Mouse (Mus musculus): Measurements from ENCODE around the gene Col23a1. TPM values are rescaled to one million over a fixed set of nuclear protein-coding genes. Genes with fewer than 3 reads are reported as not detected.

Col23a1 gene
- polyA plus RNA-seq, 1 experiment from 2014 or later = 6.1 TPM

- WGBS = 57% methylated on average over 8 of the region's 8 CpGs
- H3K9me3 ChIP-seq = no peaks in the 10 kb centered on the region; the same call in 1 of the 2 replicates
- peak overlapping the region; percentile 72 for H3K27ac ChIP-seq
- no peaks in the 10 kb centered on the region for H3K27me3 ChIP-seq (ENCODE audit: poor library complexity, severe bottlenecking)
- peaks cover 39% of the 10 kb centered on the region for H3K4me1 ChIP-seq
- H3K4me3 ChIP-seq = no peak overlapping the region
- no peaks in the 10 kb centered on the region for H3K36me3 ChIP-seq (replicated peaks)
- DNase-seq (ENCODE audit: extremely low spot score, low spot score) = no peak
Measured at GRCm38 (mm10) chr11:51485051-51485521, 195.4 kb downstream of the Col23a1 start.

GRCm38 (mm10) chr11:51485775-51486464 lies 196.2 kb downstream of the Col23a1 start:
- Histone ChIP-seq H3K27me3 (ENCODE audit: poor library complexity, severe bottlenecking) (no peaks in the 10 kb centered on the region), H3K36me3 (replicated peaks) (no peaks in the 10 kb centered on the region), H3K9me3 (no peaks in the 10 kb centered on the region; the same call in 1 of the 2 replicates), H3K27ac (peak overlapping the region; percentile 72), H3K4me1 (peaks cover 39% of the 10 kb centered on the region), H3K4me3 (no peak overlapping the region)
- 72% methylated on average over 10 of the region's 10 CpGs for WGBS
- no peak for DNase-seq (ENCODE audit: extremely low spot score, low spot score)

DNA sequence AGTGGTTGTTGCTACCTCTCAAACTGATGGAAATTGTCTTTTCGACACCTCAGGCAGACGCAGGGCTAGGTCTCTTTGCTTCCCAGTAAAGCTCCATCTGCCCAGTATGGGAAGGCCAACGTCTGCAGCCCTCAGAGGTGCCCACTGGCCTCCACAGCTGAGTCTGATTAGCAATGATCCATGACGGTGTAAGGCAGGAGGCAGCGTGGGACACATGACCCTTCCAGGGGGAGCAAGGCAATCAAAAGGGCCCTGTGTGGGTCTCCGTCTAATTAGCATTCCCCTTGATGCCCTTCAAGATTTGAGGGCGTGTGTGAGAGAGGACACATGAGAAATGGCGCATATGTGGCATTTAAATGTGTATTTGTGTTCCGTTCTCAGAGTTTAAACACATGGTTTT lies 199.1 kb downstream of the Col23a1 start:
- Histone ChIP-seq H3K4me3 (no peak overlapping the region), H3K27ac (peak overlapping the region; percentile 48; the same call in 1 of the 2 replicates), H3K27me3 (ENCODE audit: poor library complexity, severe bottlenecking) (no peaks in the 10 kb centered on the region), H3K36me3 (replicated peaks) (no peaks in the 10 kb centered on the region), H3K4me1 (peaks cover 39% of the 10 kb centered on the region), H3K9me3 (no peaks in the 10 kb centered on the region; the same call in 1 of the 2 replicates)
- peak; percentile 36 for DNase-seq (ENCODE audit: extremely low spot score, low spot score)
- WGBS = 58% methylated on average over 9 of the region's 9 CpGs

- H3K4me3 ChIP-seq = no peak overlapping the region
- WGBS = 81% methylated on average over 4 of the region's 4 CpGs
- H3K27ac ChIP-seq = no peak overlapping the region
- no peak for DNase-seq (ENCODE audit: extremely low spot score, low spot score)
- H3K36me3 ChIP-seq (replicated peaks) = no peaks in the 10 kb centered on the region
- no peaks in the 10 kb centered on the region for H3K27me3 ChIP-seq (ENCODE audit: poor library complexity, severe bottlenecking)
- peaks cover 7% of the 10 kb centered on the region for H3K4me1 ChIP-seq
- no peaks in the 10 kb centered on the region; the same call in 1 of the 2 replicates for H3K9me3 ChIP-seq
Measured at GRCm38 (mm10) chr11:51493421-51493820, 203.7 kb downstream of the Col23a1 start.

DNA sequence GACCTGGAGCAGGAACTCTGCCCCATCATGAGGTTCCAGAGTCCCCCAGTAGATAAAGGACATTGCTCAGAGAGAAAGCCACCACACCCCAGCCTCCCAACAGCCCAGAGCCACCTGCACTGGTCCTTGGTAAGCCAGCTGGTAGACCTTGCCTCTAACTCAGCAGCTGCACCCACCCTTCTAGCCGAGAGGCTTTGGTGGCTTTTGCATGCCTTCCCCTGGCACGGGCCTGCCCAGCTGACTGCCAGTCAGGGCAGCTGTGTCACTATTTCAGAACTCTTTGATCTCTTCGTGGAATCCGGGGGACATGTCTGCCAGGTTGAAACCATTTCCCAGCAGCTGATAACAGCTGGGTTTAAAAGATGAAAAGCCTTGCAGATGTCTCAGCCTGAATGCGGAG lies 204.5 kb downstream of the Col23a1 start:
- Histone ChIP-seq H3K9me3 (no peaks in the 10 kb centered on the region; the same call in 1 of the 2 replicates), H3K4me1 (no peaks in the 10 kb centered on the region; the same call in 1 of the 2 replicates), H3K36me3 (replicated peaks) (no peaks in the 10 kb centered on the region), H3K4me3 (no peak overlapping the region), H3K27me3 (ENCODE audit: poor library complexity, severe bottlenecking) (no peaks in the 10 kb centered on the region), H3K27ac (no peak overlapping the region)
- whole genome bisulfite sequencing = 79% methylated on average over 5 of the region's 5 CpGs
- no peak for DNase-seq (ENCODE audit: extremely low spot score, low spot score)

DNA sequence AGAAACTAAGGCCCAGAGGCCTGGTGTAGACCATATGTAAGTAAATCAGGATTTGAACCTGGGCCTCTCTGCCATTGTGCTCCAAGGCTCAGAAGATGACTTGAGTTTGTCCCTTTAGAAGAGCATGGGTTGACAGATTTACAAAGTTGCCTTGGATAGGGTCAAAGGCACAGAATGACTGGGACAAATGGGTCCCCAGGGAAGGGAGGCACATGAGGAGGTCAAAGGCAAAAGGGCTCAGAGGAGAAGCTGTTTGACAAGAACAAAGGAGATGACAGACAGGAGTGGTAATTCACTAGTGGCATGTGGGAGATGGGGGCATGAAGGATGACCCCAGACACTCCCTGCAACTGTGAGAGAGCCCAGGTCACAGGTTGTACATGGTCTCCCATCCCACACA lies 210.1 kb downstream of the Col23a1 start:
- no peaks in the 10 kb centered on the region for H3K4me1 ChIP-seq
- no peak for DNase-seq (ENCODE audit: extremely low spot score, low spot score)
- H3K27ac ChIP-seq = no peak overlapping the region
- H3K27me3 ChIP-seq (ENCODE audit: poor library complexity, severe bottlenecking) = no peaks in the 10 kb centered on the region
- H3K4me3 ChIP-seq = no peak overlapping the region
- H3K36me3 ChIP-seq (replicated peaks) = no peaks in the 10 kb centered on the region
- no peaks in the 10 kb centered on the region for H3K9me3 ChIP-seq

DNA sequence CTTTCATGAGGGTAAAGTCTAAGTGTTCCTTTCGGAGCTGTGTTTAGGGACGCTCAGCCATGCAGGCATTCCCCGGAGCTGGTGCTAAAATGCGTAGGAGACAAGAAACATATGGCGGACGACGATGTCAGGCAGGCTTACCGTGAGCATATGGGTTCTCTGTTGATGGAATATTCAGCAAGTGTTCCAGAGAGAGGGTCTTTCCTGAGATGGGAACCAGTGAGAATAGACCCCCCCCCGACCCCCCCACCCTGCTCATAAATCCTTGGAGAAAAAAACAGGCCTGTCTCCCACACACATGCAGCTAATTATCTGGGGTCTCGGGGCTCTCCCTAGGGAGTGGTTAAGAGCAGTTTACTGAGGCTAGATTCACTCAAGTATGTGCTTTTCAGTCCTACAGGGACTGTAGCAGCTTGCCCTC lies 212.7 kb downstream of the Col23a1 start:
- H3K4me3 ChIP-seq = no peak overlapping the region
- H3K27me3 ChIP-seq (ENCODE audit: poor library complexity, severe bottlenecking) = no peaks in the 10 kb centered on the region
- H3K4me1 ChIP-seq = no peaks in the 10 kb centered on the region
- no peaks in the 10 kb centered on the region for H3K9me3 ChIP-seq
- no peak for DNase-seq (ENCODE audit: extremely low spot score, low spot score)
- no peak overlapping the region for H3K27ac ChIP-seq
- WGBS = 80% methylated on average over 10 of the region's 10 CpGs
- H3K36me3 ChIP-seq (replicated peaks) = no peaks in the 10 kb centered on the region

- H3K9me3 ChIP-seq = no peaks in the 10 kb centered on the region
- peaks cover 12% of the 10 kb centered on the region for H3K4me1 ChIP-seq
- H3K4me3 ChIP-seq = no peak overlapping the region
- H3K27ac ChIP-seq = no peak overlapping the region
- DNase-seq (ENCODE audit: extremely low spot score, low spot score) = no peak
- no peaks in the 10 kb centered on the region for H3K27me3 ChIP-seq (ENCODE audit: poor library complexity, severe bottlenecking)
- H3K36me3 ChIP-seq (replicated peaks) = no peaks in the 10 kb centered on the region
- WGBS = 91% methylated on average over 3 of the region's 3 CpGs
Measured at GRCm38 (mm10) chr11:51504946-51505345, 215.2 kb downstream of the Col23a1 start.

DNA sequence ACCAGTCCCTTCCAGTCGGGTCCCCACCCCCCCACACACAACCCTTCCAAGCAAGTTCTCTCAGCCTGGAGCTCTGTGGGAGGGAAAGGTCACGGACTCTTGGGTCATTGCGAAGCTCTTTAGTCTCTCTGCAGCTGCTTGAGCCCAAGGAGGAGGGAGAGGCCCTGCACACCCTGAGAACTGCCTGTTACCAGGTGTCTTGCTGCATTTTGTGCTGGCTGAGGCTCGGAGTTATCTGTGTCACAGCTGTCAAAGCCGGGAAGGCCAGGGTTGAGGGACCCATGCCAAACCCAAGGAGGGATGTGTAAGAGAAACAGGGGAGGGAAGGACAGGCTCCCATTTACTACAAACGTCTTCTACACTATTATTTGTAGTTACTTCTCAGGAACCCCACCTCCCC lies 218.3 kb downstream of the Col23a1 start:
- no peaks in the 10 kb centered on the region for H3K27me3 ChIP-seq (ENCODE audit: poor library complexity, severe bottlenecking)
- whole genome bisulfite sequencing = 66% methylated on average over 6 of the region's 6 CpGs
- no peak for DNase-seq (ENCODE audit: extremely low spot score, low spot score)
- H3K36me3 ChIP-seq (replicated peaks) = no peaks in the 10 kb centered on the region
- no peaks in the 10 kb centered on the region for H3K9me3 ChIP-seq
- peaks cover 20% of the 10 kb centered on the region for H3K4me1 ChIP-seq
- H3K27ac ChIP-seq = no peak overlapping the region
- H3K4me3 ChIP-seq = no peak overlapping the region

DNA sequence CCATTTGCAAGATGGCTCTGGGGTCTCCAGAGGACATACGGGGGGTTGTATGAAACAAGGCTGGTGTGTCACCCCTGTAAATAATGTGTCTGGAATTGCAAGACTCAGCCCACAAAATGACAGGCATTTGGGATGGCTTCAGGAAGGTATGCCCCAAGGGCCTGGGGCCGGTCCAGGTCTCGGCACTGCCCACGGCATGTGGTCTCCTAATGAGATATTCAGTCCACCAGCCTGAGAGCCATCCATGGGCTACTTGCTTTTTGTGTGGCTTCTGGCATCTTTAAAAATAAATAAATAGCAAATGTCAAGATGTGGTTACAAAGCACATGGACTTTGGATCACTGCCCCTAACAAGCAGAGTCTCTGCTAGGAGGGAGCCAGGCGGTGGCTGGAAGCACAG lies 219.5 kb downstream of the Col23a1 start:
- Histone ChIP-seq H3K9me3 (no peaks in the 10 kb centered on the region), H3K4me1 (peaks cover 20% of the 10 kb centered on the region), H3K36me3 (replicated peaks) (no peaks in the 10 kb centered on the region), H3K27me3 (ENCODE audit: poor library complexity, severe bottlenecking) (no peaks in the 10 kb centered on the region), H3K4me3 (no peak overlapping the region), H3K27ac (no peak overlapping the region)
- 88% methylated on average over 5 of the region's 5 CpGs for WGBS
- no peak for DNase-seq (ENCODE audit: extremely low spot score, low spot score)

- Histone ChIP-seq H3K4me3 (no peak overlapping the region), H3K36me3 (replicated peaks) (no peaks in the 10 kb centered on the region), H3K27ac (no peak overlapping the region), H3K27me3 (ENCODE audit: poor library complexity, severe bottlenecking) (no peaks in the 10 kb centered on the region), H3K9me3 (no peaks in the 10 kb centered on the region), H3K4me1 (peaks cover 14% of the 10 kb centered on the region)
- DNase-seq (ENCODE audit: extremely low spot score, low spot score) = no peak
- 87% methylated on average over 6 of the region's 6 CpGs for WGBS
Measured at GRCm38 (mm10) chr11:51513019-51513418, 223.3 kb downstream of the Col23a1 start.

DNA sequence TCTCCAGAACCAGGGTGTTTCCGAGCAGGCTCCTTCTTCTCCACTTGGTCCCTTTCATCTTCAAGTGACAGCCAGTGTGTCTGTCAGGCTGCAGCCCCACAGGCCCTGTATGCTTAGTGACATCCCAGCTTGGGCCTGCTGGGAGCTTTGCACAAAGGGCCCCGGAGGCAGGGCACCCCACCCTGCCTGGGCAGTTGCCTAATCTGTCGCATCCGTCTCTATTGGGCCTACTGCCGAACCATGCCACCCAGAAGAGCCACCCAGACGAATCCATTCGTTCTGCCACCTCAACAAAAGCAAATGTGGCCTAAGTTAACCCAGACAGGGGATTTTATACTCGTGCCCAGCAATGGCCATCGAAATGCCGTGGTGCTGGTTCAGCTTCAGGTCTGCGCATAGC lies 225.6 kb downstream of the Col23a1 start:
- Histone ChIP-seq H3K9me3 (no peaks in the 10 kb centered on the region), H3K27ac (no peak overlapping the region), H3K4me3 (no peak overlapping the region), H3K36me3 (replicated peaks) (no peaks in the 10 kb centered on the region), H3K27me3 (ENCODE audit: poor library complexity, severe bottlenecking) (no peaks in the 10 kb centered on the region), H3K4me1 (0 out of 2 replicates have a peak, but pooled peaks cover 5% of the 10 kb centered on the region)
- no peak for DNase-seq (ENCODE audit: extremely low spot score, low spot score)
- WGBS = 84% methylated on average over 11 of the region's 11 CpGs

DNA sequence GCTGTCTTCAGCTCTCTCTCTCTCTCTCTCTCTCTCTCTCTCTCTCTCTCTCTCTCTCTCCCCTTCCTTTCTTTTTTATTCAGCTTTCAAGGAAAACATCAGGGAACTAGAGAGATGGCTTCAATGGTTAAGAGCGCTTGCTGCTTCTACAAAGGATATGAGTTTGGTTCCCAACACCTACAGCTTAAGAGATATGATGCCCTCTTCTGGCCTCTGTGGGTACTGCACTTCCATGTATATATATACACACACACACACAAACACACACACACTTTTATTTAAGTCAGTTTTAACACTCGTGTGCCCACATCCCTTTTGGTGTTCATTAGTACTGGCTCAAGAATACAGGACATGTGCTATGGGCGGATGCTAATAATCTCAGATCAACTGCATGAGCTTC lies 228.4 kb downstream of the Col23a1 start:
- H3K4me1 ChIP-seq = peaks cover 4% of the 10 kb centered on the region
- no peaks in the 10 kb centered on the region for H3K9me3 ChIP-seq
- no peaks in the 10 kb centered on the region for H3K27me3 ChIP-seq (ENCODE audit: poor library complexity, severe bottlenecking)
- no peaks in the 10 kb centered on the region for H3K36me3 ChIP-seq (replicated peaks)
- no peak overlapping the region for H3K27ac ChIP-seq
- no peak overlapping the region for H3K4me3 ChIP-seq
- DNase-seq (ENCODE audit: extremely low spot score, low spot score) = no peak
- WGBS = 97% methylated on average over 3 of the region's 3 CpGs
